Mouse (Mus musculus) erythroid progenitor cell, adult 5-6 weeks (primary cell): ENCODE results near the gene Grip2. TPM values are rescaled to one million over a fixed set of nuclear protein-coding genes. Genes with fewer than 3 reads are reported as not detected.

Experiments
- ATAC-seq: replicated peaks from 2 replicates; pipeline ENCODE4 v1.8.0; 2016; ENCODE audit warnings: moderate number of reproducible peaks, mild to moderate bottlenecking, moderate TSS enrichment, inconsistent platforms; ENCODE audit not compliant: poor library complexity, low FRiP score, severe bottlenecking
- total RNA-seq, 2 experiments: library from RNA; stranded (forward) in 1 of 2; stranded (reverse) in 1 of 2; fragments of 150-400 nt in 1 of 2; fragments of 186-747, 209-891 nt in 1 of 2; gene quantifications; 2 replicates each; pipeline versions ENCODE4 v1.2.3 to v1.2.4; 2015 to 2017; ENCODE audit warnings: low replicate concordance in 2 of 2

Gene Grip2
- total RNA-seq, 2 experiments from 2014 or later, result not detected

DNA sequence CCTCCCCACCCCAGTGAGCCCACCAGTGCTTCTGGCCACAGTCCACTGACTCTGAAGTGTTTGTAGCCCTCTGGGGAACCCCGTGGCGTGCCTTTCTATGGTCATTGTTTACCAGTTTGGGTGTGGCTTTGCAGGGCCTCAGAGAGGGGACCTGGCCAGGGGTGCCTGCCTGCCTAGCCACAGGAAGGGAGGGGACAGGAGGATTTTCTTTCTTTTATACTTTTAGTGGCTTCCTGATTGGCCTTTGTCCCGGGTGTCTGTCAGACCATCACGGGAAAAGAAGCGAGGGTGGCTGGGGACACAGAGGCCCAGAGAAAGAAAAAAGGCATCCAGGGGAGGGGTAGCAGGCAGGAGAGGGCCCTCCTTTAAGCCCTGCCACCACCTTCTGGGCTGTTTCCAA, 89.0 kb downstream of the Grip2 start:
- ATAC-seq, result no peak

GRCm38 (mm10) chr6:91737451-91737850, 89.6 kb downstream of the Grip2 start:
- ATAC-seq, result no peak

- ATAC-seq, result no peak
Measured at GRCm38 (mm10) chr6:91736471-91736870, 90.6 kb downstream of the Grip2 start.

GRCm38 (mm10) chr6:91732138-91732537, 94.9 kb downstream of the Grip2 start:
- ATAC-seq, result no peak

- ATAC-seq, result no peak
Measured at GRCm38 (mm10) chr6:91729677-91730127, 97.3 kb downstream of the Grip2 start.

GRCm38 (mm10) chr6:91728939-91729619, 98.0 kb downstream of the Grip2 start:
- ATAC-seq, result no peak

- no peak for ATAC-seq
Measured at GRCm38 (mm10) chr6:91727361-91727760, 99.7 kb downstream of the Grip2 start.

DNA sequence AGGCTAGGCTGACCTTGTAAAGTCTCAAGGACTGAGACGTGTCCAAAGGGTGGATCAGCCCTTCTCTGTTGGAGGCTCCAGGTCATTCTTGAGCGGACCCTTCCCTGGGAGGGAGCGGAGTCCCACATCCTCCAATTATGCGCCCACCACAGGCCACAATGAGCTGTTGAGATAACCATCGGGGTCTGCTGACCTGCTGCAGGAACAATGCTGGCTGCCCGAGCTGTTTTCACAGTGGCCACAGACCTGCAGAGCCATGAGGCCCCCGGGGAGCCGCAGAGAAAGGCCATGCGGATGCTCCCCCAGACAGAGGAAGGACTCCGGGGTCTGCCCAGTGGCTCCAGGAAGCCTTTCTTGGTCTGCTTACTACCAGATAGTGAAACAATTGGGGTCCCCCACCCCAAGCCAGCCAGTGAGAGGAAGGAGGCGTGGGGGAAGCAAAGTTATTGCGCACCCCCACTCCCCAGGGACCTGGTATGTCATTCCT, 105.8 kb downstream of the Grip2 start:
- no peak for ATAC-seq

DNA sequence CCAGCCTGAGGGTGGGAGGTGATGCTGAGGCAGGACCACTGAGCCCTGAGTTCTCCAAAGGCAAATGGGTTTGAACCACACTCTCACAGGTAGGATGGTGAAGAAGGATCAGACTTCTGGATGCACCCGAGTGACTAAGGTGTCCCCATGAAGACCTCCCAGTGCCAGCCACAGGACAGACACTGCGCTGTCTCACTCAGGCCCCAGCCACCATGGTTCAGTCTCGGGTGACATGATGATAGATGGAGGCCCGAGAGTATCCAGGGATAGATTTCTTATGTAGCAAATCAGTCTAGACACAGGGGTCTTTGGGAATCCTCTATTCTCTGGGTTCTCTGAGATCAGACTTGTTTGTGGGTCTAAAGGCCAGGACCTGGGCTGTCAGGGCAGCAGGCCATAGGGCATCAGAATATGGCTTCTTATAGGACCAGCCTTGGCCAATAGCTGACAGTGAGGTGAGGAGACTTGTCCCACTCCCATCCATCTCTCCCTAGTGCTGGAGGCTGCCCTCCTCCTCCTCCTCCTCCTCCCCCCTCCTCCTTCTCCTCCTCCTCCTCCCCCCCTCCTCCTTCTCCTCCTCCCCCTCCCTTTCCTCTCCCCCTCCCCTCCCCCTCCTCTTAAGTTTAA, 106.3 kb downstream of the Grip2 start:
- no peak for ATAC-seq

GRCm38 (mm10) chr6:91719865-91720533, 107.1 kb downstream of the Grip2 start:
- ATAC-seq, result no peak

GRCm38 (mm10) chr6:91719042-91719747, 107.9 kb downstream of the Grip2 start:
- no peak for ATAC-seq

- ATAC-seq, result no peak
Measured at GRCm38 (mm10) chr6:91718603-91719002, 108.4 kb downstream of the Grip2 start.

DNA sequence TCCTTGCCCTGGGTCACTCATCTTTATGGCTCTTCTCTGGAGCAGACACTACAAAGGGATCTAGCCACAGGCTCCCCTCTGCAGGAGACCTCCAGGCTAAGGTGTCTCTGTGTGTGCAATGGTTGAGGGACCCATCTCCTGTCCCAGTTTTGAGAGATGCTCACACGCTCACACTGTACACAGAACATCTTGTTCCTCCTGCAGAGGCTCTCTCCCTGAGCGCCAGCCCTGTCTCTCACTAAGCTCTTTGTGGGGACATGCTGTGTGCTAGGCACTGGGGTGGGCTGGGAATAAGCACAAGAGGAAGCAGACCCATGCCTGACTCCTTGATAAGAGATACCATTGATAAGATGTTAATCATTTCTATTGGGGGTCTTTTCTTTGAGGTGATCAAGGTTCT, 109.0 kb downstream of the Grip2 start:
- ATAC-seq, result no peak

- no peak for ATAC-seq
Measured at GRCm38 (mm10) chr6:91715988-91716810, 110.9 kb downstream of the Grip2 start.

- no peak for ATAC-seq
Measured at GRCm38 (mm10) chr6:91715023-91715422, 112.0 kb downstream of the Grip2 start.

DNA sequence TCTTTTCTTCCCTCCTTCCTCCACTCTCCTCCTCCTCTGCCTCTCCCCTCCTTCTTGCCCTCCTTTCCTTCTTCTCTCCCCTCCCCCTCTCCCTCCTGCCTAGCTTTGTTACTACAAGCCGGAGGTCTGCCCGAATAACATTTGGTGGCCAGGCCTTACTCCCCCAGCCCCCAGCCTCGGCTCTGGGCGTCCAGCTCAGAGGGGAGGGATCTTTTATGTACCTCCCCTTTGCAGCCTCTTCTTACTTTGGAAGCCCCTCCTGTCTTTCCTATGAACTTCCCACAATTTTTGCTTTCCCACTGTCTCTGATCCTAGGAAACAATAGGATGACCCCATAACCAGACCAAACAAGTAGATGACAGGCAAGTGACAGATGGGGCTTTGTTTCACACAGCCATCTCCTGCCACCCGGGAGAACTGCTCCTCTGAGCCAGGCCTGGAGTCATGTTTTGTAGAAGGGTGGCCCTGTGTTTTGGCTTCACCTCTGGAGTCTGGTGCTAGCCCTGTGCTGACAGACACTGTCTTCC, 113.6 kb downstream of the Grip2 start:
- ATAC-seq, result no peak

DNA sequence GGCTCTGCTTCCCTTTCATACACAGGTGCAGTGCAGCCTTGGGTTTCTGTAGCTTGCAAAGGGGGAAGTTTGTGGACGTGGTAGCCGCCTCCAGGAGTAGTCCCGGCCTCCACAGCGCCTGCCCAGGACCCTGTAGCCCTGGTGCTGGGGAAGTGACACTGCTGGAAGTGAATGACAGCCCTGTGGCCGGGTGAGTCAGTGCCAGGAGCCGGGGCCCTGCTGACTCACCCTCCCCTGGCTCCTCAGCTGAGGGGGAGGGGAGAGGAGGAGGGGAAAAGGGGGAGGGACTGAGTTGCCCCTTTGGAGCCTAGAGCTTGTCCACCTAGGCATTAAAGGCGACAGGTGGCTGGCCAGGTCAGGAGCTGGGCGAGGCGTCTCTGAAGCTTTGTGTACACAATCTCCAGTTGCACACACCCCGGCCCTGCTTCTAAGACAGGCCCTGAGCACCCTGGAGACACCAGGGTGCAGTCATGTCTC, 114.2 kb downstream of the Grip2 start:
- ATAC-seq, result no peak

GRCm38 (mm10) chr6:91712097-91712854, 114.8 kb downstream of the Grip2 start:
- ATAC-seq, result no peak
